Mouse (Mus musculus) intestine, postnatal 0 days (tissue): ENCODE measurements around the gene Ascc1. TPM values are rescaled to one million over a fixed set of nuclear protein-coding genes. Genes with fewer than 3 reads are reported as not detected.

Source experiments
- ATAC-seq: fragments of 200-750 bp; cut with Nextera tagmentation; 2 replicates; pipeline ENCODE4 v1.8.0; 2017; ENCODE audit warnings: mild to moderate bottlenecking, moderate TSS enrichment, moderate library complexity
- H3K27ac ChIP-seq: fragments of 300-500 bp; sonication (generic); 2 replicates; pipeline ENCODE4 v1.5.1; 2014; ENCODE audit warnings: mild to moderate bottlenecking, low read depth, low read length, moderate library complexity
- H3K27me3 ChIP-seq: fragments of 300-500 bp; sonication (generic); replicated peaks from 2 replicates; pipeline ENCODE4 v1.6.1; 2014; ENCODE audit warnings: low read length, mixed read lengths; ENCODE audit not compliant: control insufficient read depth, insufficient read depth
- H3K36me3 ChIP-seq: fragments of 300-500 bp; sonication (generic); 2 replicates; pipeline ENCODE4 v1.6.1; 2014; ENCODE audit warnings: mild to moderate bottlenecking, moderate library complexity; ENCODE audit not compliant: control insufficient read depth, insufficient read depth
- H3K4me1 ChIP-seq: fragments of 300-500 bp; sonication (generic); replicated peaks from 2 replicates; pipeline ENCODE4 v1.6.1; 2014; ENCODE audit warnings: antibody characterized with exemption, low read length, mixed read lengths; ENCODE audit not compliant: control insufficient read depth, insufficient read depth
- H3K4me2 ChIP-seq: fragments of 300-500 bp; sonication (generic); replicated peaks from 2 replicates; pipeline ENCODE4 v1.6.1; 2014; ENCODE audit warnings: low read depth, mild to moderate bottlenecking, moderate library complexity
- H3K4me3 ChIP-seq: fragments of 300-500 bp; sonication (generic); 2 replicates; pipeline ENCODE4 v1.5.1; 2014; ENCODE audit warnings: low read depth, low read length
- H3K9ac ChIP-seq: fragments of 300-500 bp; sonication (generic); 2 replicates; pipeline ENCODE4 v1.6.1; 2014; ENCODE audit warnings: mild to moderate bottlenecking, low read depth, low read length
- H3K9me3 ChIP-seq: fragments of 300-500 bp; sonication (generic); 2 replicates; pipeline ENCODE4 v1.6.1; 2016; ENCODE audit warnings: mixed run types; ENCODE audit not compliant: control insufficient read depth
- CTCF ChIP-seq: sonication (generic); IDR thresholded peaks from 2 replicates; pipeline ENCODE4 v1.5.1; 2016; ENCODE audit warnings: low read depth, mild to moderate bottlenecking, control low read depth, antibody characterized with exemption, moderate library complexity
- WGBS: fragments of 180-500 bp; shearing (Covaris S2); extraction: QIAGEN DNeasy Blood & Tissue Kit; methylation state at CpG from one replicate; pipeline ENCODE4 v1.1.7; 2014; 5-methylcytosine and 5-hydroxymethylcytosine counted together
- polyA plus RNA-seq: library from polyadenylated mRNA; unstranded; fragments of >200 nt; fragmentation: Nextera tagmentation; extraction: Ambion mirVana; gene quantifications from 2 replicates; pipeline ENCODE4 v1.2.1, GENCODE M21; 2015

Gene Ascc1
- polyA plus RNA-seq, 1 experiment from 2014 or later, result 28.7 TPM

DNA sequence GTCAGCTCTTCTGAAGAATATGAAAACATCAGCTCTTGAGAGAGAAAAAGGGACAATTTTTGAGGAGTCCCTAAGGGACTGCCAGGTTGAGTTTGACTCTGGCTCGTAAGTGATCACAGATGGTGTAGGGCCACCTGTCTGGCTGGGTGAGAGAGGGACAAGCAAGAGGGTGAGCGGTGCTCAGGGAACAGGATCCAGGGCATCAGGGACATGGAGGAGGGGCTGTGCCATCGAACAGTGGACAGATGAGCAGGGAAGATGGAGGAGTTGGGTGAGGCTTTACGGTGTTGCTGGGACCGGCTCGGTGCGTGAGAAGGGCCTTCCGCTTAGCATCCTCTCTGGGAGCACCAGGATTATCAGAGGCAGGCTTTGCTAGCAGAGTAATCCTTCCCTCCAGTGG lies 106.7 kb downstream of the Ascc1 start:
- no peak for ATAC-seq
- no peak for TF ChIP-seq CTCF
- no peak overlapping the region for H3K27ac ChIP-seq
- H3K4me3 ChIP-seq, result no peak overlapping the region
- H3K4me1 ChIP-seq, result no peaks in the 10 kb centered on the region
- WGBS, result 91% methylated on average over 8 of the region's 8 CpGs
- no peak overlapping the region for H3K4me2 ChIP-seq
- H3K9ac ChIP-seq, result no peak overlapping the region
- H3K9me3 ChIP-seq, result no peaks in the 10 kb centered on the region
- no peaks in the 10 kb centered on the region for H3K36me3 ChIP-seq
- H3K27me3 ChIP-seq, result peaks cover 32% of the 10 kb centered on the region

DNA sequence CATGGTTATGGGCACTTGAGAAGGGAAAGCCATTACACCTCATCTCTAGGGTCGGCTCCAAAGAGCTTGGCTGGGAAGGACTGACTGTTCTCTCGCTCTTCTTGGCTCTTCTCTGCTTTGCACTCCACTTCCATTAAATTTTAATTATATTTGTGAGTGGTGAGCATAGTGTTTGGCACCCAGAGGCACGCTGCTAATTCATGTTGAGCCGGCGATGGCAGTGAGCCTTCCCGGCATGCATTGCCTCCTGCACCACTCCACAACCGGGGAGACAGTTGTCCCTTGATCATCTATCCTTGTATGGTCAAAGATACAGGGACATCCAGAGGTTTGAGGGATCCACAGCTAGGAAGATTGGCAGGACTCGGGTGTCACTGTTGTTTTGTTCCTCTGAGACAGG lies 107.4 kb downstream of the Ascc1 start:
- 86% methylated on average over 8 of the region's 8 CpGs for WGBS
- H3K4me3 ChIP-seq, result no peak overlapping the region
- H3K9ac ChIP-seq, result no peak overlapping the region
- H3K9me3 ChIP-seq, result no peaks in the 10 kb centered on the region
- no peaks in the 10 kb centered on the region for H3K36me3 ChIP-seq
- no peak overlapping the region for H3K27ac ChIP-seq
- TF ChIP-seq CTCF, result no peak
- peaks cover 32% of the 10 kb centered on the region for H3K27me3 ChIP-seq
- H3K4me2 ChIP-seq, result no peak overlapping the region
- no peaks in the 10 kb centered on the region for H3K4me1 ChIP-seq
- no peak for ATAC-seq

GRCm38 (mm10) chr10:60110908-60111475 lies 108.4 kb downstream of the Ascc1 start:
- H3K4me3 ChIP-seq, result no peak overlapping the region
- no peak for ATAC-seq
- no peaks in the 10 kb centered on the region for H3K9me3 ChIP-seq
- WGBS, result 91% methylated on average over 10 of the region's 10 CpGs
- no peaks in the 10 kb centered on the region for H3K36me3 ChIP-seq
- H3K27me3 ChIP-seq, result peaks cover 27% of the 10 kb centered on the region
- H3K4me1 ChIP-seq, result 0 out of 2 replicates have a peak, but pooled peaks cover 3% of the 10 kb centered on the region
- H3K9ac ChIP-seq, result no peak overlapping the region
- no peak overlapping the region for H3K27ac ChIP-seq
- no peak overlapping the region for H3K4me2 ChIP-seq
- TF ChIP-seq CTCF, result no peak

GRCm38 (mm10) chr10:60113965-60114690 lies 111.5 kb downstream of the Ascc1 start:
- no peak overlapping the region for H3K4me2 ChIP-seq
- H3K9ac ChIP-seq, result no peak overlapping the region
- no peaks in the 10 kb centered on the region for H3K9me3 ChIP-seq
- no peak for ATAC-seq
- H3K4me3 ChIP-seq, result no peak overlapping the region
- no peaks in the 10 kb centered on the region for H3K36me3 ChIP-seq
- 0 out of 2 replicates have a peak, but pooled peaks cover 4% of the 10 kb centered on the region for H3K4me1 ChIP-seq
- no peak for TF ChIP-seq CTCF
- 85% methylated on average over 9 of the region's 9 CpGs for WGBS
- H3K27me3 ChIP-seq, result no peaks in the 10 kb centered on the region; the same call in 1 of the 2 replicates
- H3K27ac ChIP-seq, result no peak overlapping the region

DNA sequence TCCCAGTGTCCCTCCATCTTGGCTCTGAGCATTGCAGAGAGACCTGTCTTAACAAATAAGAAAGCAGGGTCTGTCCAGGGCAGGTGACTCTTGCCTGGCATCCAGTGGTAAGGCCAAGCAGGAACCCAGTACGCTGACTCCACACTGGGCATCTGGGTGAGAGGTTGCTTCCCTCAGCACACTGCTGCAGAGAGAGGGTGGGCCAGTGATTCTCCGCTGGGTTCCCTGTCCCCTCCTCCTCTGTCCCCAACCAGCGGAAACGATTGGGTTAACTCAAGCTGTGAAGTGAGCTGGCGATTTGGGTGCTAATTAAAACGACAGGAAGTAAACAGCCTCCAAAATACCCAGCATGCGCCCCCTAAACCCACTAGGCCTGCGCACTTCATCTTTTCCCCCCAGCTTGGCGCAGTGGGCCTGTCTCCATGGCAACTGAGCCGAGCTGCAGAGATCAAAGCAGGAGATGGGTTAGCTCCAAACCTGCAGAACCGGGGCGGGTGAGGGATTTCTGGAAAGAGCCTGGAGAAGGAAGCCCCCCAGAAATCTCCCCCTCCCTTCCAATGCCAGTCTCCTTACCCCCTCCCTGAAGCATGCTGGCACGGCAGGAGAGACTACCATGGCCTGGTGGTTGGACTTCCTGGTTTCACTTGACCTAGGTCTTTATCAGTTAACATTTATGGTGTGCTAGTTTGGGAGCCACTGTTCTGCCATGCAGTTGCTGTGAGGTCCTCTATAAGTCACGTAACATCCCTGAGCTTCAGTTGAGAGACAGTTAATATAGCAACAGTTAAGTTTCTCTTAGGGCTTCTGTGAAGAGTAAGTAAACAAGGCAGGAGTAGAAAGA lies 113.0 kb downstream of the Ascc1 start:
- H3K9me3 ChIP-seq, result no peaks in the 10 kb centered on the region
- peak overlapping the region; percentile 51 for H3K4me2 ChIP-seq
- no peaks in the 10 kb centered on the region for H3K36me3 ChIP-seq
- no peaks in the 10 kb centered on the region; the same call in 1 of the 2 replicates for H3K27me3 ChIP-seq
- H3K27ac ChIP-seq, result no peak overlapping the region
- WGBS, result 26% methylated on average over 14 of the region's 14 CpGs
- H3K9ac ChIP-seq, result no peak overlapping the region
- peak; percentile 60; the same call in 1 of the 2 replicates for ATAC-seq
- no peak overlapping the region for H3K4me3 ChIP-seq
- no peak for TF ChIP-seq CTCF
- H3K4me1 ChIP-seq, result 0 out of 2 replicates have a peak, but pooled peaks cover 4% of the 10 kb centered on the region

- Histone ChIP-seq H3K27me3 (no peaks in the 10 kb centered on the region), H3K4me2 (no peak overlapping the region), H3K9me3 (no peaks in the 10 kb centered on the region), H3K9ac (no peak overlapping the region), H3K4me1 (0 out of 2 replicates have a peak, but pooled peaks cover 4% of the 10 kb centered on the region), H3K36me3 (no peaks in the 10 kb centered on the region), H3K4me3 (no peak overlapping the region), H3K27ac (no peak overlapping the region)
- ATAC-seq, result no peak
- 57% methylated on average over 4 of the region's 4 CpGs for WGBS
- no peak for TF ChIP-seq CTCF
Observed at GRCm38 (mm10) chr10:60116997-60117396, 114.4 kb downstream of the Ascc1 start.
